Mouse (Mus musculus) gastrocnemius, postnatal 25 days (tissue): ENCODE measurements around the gene Rasgrp3. TPM values are rescaled to one million over a fixed set of nuclear protein-coding genes. Genes with fewer than 3 reads are reported as not detected.
"Not testable (repeated sequence)": the region's sequence is repeated elsewhere in the genome, so short reads cannot be mapped to it uniquely, and the experiment has no call there.

Experiments used
- DNase-seq: peaks from one replicate; pipeline ENCODE4 v3.0.0; 2022
- total RNA-seq, 2 experiments: library from RNA; stranded (reverse); gene quantifications; 1 replicate in 1 of 2; 2 replicates in 1 of 2; pipeline ENCODE4 v1.2.3; 2021

The Rasgrp3 gene
- total RNA-seq, 2 experiments from 2014 or later: 24.8 to 29.6 TPM

- no peak for DNase-seq
Observed at GRCm38 (mm10) chr17:75461771-75462170, 26.1 kb downstream of the Rasgrp3 start.

DNA sequence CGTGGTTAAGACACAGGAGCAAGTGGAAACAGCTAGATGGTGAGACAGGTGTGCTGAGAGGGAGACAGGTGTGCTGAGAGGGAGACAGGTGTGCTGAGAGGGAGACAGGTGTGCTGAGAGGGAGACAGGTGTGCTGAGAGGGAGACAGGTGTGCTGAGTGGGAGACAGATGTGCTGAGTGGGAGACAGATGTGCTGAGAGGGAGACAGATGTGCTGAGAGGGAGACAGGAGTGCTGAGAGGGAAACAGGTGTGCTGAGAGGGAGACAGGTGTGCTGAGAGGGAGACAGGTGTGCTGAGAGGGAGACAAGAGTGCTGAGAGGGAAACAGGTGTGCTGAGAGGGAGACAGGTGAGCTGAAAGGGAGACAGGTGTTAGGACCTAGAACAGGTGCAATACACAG, 27.5 kb downstream of the Rasgrp3 start:
- not testable (repeated sequence) for DNase-seq

GRCm38 (mm10) chr17:75463645-75464044, 27.9 kb downstream of the Rasgrp3 start:
- no peak for DNase-seq

GRCm38 (mm10) chr17:75464331-75464982, 28.8 kb downstream of the Rasgrp3 start:
- DNase-seq: no peak

GRCm38 (mm10) chr17:75464983-75465634, 29.4 kb downstream of the Rasgrp3 start:
- peak; percentile 90 for DNase-seq

DNA sequence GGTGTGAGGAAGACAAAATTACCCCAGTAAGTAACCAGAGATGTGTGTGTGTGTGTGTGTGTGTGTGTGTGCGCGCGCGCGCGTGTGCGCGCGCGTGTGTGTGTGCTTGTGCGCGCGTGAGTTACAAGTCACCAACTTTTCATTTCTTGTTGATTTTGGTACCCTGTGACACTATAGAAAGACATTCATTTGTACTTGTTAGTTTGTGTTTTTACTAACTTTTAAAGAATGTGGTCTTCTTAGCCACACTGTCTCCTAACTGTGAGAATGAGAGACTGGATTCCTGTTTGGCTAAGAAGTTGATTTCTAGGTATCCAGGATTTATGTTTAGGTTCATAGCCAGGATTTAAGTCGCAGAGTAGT, 29.9 kb downstream of the Rasgrp3 start:
- DNase-seq: no peak

DNA sequence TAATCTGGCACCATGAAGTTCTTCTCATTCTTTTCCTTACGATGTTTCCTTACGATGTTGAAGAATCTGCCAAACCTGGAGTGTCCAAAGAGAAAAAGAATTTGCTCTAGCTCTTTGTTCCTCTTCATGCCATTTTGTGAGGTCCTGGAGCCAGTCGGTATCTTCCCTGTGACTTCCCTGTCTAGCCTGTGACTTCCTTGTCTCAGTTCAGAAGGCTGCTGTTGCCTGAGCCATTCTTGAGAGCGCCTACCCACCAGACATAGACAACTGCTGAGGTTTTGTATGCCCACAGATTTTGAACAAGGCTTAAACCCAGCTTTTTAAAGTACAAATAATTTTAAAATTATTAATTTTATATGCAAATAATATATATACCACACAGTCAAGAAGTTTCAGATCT, 31.3 kb downstream of the Rasgrp3 start:
- DNase-seq: no peak

DNA sequence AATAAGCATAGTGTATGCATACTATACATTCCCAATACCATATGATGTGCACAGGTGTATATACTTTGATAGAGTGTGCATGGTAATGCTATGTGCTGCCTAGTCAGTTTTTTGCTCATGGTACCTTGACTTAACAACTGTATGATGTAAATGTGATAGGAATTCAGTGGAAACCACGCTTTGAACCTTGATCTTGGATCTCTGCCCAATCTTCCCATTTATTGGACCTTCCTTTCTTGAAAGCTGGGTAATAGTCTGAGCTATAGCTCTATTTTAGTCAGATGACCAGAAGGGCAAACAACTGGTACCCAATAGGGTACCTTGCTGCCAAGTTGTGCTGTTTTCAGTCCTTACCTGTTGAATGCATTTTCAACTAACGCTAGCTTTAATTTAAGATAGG, 31.8 kb downstream of the Rasgrp3 start:
- no peak for DNase-seq

DNA sequence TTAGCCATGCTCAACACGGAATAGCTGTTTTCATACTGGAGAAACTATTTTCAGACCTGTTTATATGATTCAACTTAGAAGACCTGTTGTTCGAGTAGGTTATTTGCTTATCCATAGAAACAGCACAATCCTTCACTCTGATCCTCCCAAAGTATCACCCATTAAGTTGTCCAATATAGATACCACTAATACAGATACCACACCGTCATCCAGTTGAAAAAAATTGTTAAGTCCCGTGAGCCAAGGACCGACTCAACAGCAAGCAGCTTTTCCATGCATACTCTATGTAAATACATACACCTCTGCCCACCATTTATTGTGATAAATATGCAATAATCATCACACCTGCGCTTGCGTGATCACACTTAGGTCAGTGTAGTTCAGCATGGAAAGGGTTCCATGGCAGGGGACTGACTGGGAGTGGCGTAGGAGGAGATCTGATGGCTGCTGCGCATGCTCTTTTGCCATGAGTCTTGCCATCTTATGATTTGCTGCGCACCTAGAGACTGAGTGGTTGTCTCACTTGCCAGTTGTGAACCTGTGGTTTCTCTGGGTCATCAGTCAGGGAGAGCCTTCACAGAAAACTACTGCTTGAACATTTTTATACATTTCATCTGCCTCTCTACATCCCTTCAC, 32.9 kb downstream of the Rasgrp3 start:
- DNase-seq: no peak

GRCm38 (mm10) chr17:75470325-75470724, 34.6 kb downstream of the Rasgrp3 start:
- no peak for DNase-seq

GRCm38 (mm10) chr17:75470885-75471610, 35.4 kb downstream of the Rasgrp3 start:
- no peak for DNase-seq

DNA sequence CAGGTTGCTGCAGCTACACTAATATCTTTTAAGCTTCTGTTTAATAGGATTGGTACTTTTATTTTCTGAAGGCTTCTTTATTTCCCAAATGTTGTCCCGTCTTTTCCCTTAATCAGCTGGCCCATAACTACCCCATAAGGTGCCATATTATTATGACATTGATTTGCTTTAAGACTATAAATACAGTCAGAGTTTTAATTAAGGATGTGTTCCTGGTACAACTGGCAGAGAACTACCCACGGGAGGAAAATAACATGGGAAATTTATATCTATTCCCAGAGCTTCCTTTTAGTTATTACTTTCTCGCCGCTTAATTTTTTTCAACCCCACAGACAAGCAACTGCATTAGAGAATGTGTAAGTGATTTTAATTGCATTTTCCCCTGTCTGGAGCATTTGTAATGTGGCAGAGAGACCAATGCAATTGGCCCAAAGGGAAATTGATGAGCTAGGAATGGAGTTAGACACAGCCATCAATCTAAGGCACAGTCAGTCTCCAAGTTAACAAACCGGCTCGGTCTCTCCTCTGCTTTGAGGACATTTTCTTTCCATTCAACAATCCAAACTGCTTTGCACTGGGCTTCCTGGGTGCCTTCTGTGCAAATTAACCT, 36.1 kb downstream of the Rasgrp3 start:
- no peak for DNase-seq

- peak; percentile 26 for DNase-seq
Observed at GRCm38 (mm10) chr17:75472379-75472778, 36.7 kb downstream of the Rasgrp3 start.

DNA sequence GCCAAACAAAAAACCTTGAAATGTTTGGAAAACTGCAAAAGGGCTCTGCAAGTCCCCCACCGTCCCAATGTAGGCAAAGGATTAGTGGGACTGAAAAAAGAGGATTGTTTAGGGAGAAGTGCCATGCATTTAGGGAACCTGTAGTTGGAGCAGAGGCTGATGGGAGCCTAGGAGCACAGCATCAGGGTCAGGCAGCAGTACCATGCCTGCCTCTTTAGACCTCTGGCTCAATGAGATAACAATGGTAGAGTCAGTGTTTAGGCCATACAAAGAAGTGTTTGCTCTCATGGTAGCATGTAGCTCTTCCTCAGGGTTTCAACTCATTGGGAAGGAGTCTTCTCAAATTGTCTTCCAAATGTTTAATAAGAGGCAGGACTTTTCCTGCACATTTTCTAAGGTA, 40.3 kb downstream of the Rasgrp3 start:
- no peak for DNase-seq

- no peak for DNase-seq
Observed at GRCm38 (mm10) chr17:75476736-75477416, 41.2 kb downstream of the Rasgrp3 start.

DNA sequence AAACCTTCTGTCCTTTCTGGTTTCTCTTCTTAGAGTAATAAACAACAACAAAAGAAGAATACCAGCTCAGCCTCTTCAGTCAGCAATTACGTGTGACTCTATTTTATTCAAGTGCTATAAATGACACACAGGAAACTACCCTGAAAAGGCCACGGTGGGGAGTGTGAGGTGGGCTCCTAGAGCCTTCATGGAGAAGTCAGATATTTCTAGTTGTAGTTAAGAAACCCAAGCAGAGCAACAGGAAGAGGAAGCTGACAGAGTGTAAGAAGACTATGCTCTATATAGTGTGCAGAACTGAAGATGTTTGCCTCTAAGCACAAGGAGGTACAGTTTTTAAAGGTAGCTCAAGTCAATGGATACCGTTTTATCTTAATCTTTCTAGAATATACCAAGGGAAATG, 42.0 kb downstream of the Rasgrp3 start:
- DNase-seq: no peak

GRCm38 (mm10) chr17:75478836-75479235, 43.1 kb downstream of the Rasgrp3 start:
- no peak for DNase-seq

DNA sequence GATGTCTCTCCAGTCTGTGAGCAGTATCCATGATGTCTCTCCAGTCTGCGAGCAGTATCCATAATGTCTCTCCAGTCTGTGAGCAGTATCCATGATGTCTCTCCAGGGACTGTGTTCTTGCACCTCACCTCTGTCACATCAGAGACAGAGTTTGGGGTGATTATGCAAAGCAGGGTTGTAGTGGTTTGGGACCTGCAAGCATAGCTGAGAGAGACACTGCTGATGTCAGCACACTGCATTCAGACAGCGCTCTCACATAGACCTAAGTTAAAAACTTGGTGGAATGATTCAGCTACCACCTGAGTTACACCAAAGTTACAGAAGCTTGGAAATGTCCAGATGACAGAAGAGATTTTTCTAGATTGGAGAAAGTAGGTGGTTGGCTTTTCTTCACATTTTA, 44.0 kb downstream of the Rasgrp3 start:
- no peak for DNase-seq

- DNase-seq: no peak
Observed at GRCm38 (mm10) chr17:75480379-75480778, 44.7 kb downstream of the Rasgrp3 start.

- DNase-seq: no peak
Observed at GRCm38 (mm10) chr17:75486205-75486604, 50.5 kb downstream of the Rasgrp3 start.

DNA sequence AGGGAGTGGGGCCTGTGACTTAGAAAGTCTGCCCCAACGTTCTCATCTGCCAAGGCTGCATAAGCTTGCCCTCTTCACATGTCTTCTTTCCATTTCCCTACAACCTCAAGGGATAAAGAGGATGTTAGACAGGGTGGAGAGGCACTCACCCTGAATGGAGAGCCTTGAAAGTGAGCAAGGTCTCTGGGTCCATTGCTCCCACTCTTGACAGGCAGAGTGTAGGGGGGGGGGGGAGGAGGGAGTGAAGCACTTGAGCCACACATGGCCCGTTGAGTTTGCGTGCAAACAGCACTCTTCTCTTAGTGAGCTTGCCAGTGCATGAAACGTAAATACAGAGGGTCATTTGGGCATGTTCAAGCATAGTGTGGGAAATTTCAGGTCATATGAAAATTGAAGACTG, 59.5 kb downstream of the Rasgrp3 start:
- DNase-seq: no peak

DNA sequence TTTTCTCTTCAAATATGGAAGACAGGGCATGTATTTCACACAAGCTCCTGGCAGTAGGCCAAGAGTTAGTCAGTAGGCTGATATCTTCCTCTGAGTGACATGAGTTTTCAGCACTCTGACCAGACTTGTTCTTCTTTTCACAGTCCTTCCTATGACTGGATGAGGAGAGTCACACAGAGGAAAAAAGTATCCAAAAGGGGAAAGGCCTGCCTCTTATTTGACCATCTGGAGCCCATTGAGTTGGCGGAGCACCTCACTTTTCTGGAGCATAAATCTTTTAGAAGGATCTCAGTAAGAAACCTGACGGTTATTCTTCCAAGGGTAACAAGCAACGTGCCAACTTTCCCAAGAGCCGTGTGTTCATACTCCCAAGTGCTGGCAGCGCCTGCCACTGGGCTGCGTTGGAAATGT, 62.5 kb downstream of the Rasgrp3 start:
- DNase-seq: peak; percentile 18
